Mouse (Mus musculus) liver, adult 2 months (tissue): ENCODE measurements around the gene Oas1c. TPM values are rescaled to one million over a fixed set of nuclear protein-coding genes. Genes with fewer than 3 reads are reported as not detected.

Source experiments
- DNase-seq: peaks from one replicate; pipeline ENCODE4 v3.0.0-alpha.2; 2011; ENCODE audit warnings: low read depth, low spot score; ENCODE audit errors: extremely low read depth
- H3K27ac ChIP-seq: fragments of 200-500 bp; replicated peaks from 2 replicates; pipeline ENCODE4 v1.5.1; 2012; ENCODE audit warnings: low read depth, mild to moderate bottlenecking, control low read depth, inconsistent platforms, low read length; ENCODE audit not compliant: insufficient read depth
- H3K27me3 ChIP-seq: fragments of 200-500 bp; 2 replicates; pipeline ENCODE4 v1.6.1; 2012; ENCODE audit warnings: mild to moderate bottlenecking, moderate library complexity, low read length, inconsistent platforms; ENCODE audit not compliant: control insufficient read depth, insufficient read depth
- H3K36me3 ChIP-seq: fragments of 200-500 bp; 2 replicates; pipeline ENCODE4 v1.6.1; 2012; ENCODE audit warnings: low read length, inconsistent platforms; ENCODE audit not compliant: control insufficient read depth, insufficient read depth
- H3K4me1 ChIP-seq: fragments of 200-500 bp; 2 replicates; pipeline ENCODE4 v1.6.1; 2011; ENCODE audit warnings: low read length; ENCODE audit not compliant: control insufficient read depth, insufficient read depth
- H3K4me3 ChIP-seq: fragments of 200-500 bp; 2 replicates; pipeline ENCODE4 v1.5.1; 2011; ENCODE audit warnings: low read depth, mild to moderate bottlenecking, control low read depth, low read length, moderate library complexity; ENCODE audit not compliant: insufficient read depth
- H3K79me2 ChIP-seq: fragments of 200-500 bp; 2 replicates; pipeline ENCODE4 v1.6.1; 2012; ENCODE audit warnings: inconsistent platforms, mild to moderate bottlenecking, low read length, moderate library complexity; ENCODE audit not compliant: control insufficient read depth, insufficient read depth
- H3K9ac ChIP-seq: fragments of 200-500 bp; 2 replicates; pipeline ENCODE4 v1.6.1; 2012; ENCODE audit warnings: low read depth, mild to moderate bottlenecking, control low read depth, inconsistent platforms, low read length
- CTCF ChIP-seq: fragments of 200-500 bp; IDR thresholded peaks from 2 replicates; pipeline ENCODE4 v1.5.1; 2011; ENCODE audit warnings: low read depth, low read length, control low read depth
- POLR2A ChIP-seq: fragments of 200-500 bp; IDR thresholded peaks from 2 replicates; pipeline ENCODE4 v1.6.1; 2011; ENCODE audit warnings: low read length, control low read depth; ENCODE audit not compliant: insufficient read depth; ENCODE audit errors: extremely low read depth
- WGBS: fragments of 180-500 bp; shearing (Covaris S2); methylation state at CpG from one replicate; pipeline ENCODE4 v1.1.7; 2018; 5-methylcytosine and 5-hydroxymethylcytosine counted together
- polyA plus RNA-seq: library from polyadenylated mRNA; depleted of rRNA; stranded (reverse); fragments of >200 nt; gene quantifications from 2 replicates; pipeline ENCODE4 v1.2.3, GENCODE M21; 2012
- total RNA-seq: library from RNA; depleted of rRNA; stranded (reverse); fragments of >200 nt; gene quantifications from 2 replicates; pipeline ENCODE4 v1.2.3, GENCODE M21; 2014

Gene Oas1c
- total and polyA plus RNA-seq, 2 experiments, result 1.5 to 1.6 TPM

- H3K79me2 ChIP-seq, result no peaks in the 10 kb centered on the region
Measured at GRCm38 (mm10) chr5:120836731-120837585, 24.6 kb upstream of the Oas1c start.

GRCm38 (mm10) chr5:120833335-120834280 is 21.3 kb upstream of the Oas1c start:
- 20% methylated on average over 17 of the region's 17 CpGs for WGBS
- H3K27ac ChIP-seq, result no peak overlapping the region

More at GRCm38 (mm10) chr5:120836731-120837585, 24.6 kb upstream of the Oas1c start:
- Histone ChIP-seq H3K4me1 (no peaks in the 10 kb centered on the region), H3K27me3 (peaks cover 2% of the 10 kb centered on the region; the same call in 1 of the 2 replicates), H3K27ac (no peak overlapping the region), H3K36me3 (no peaks in the 10 kb centered on the region), H3K4me3 (no peak overlapping the region), H3K9ac (no peak overlapping the region)
- WGBS, result 12% methylated on average over 8 of the region's 8 CpGs
- TF ChIP-seq CTCF, result peak; percentile 67
- no peak for TF ChIP-seq POLR2A
- peak; percentile 29 for DNase-seq

GRCm38 (mm10) chr5:120831031-120831430 is 18.7 kb upstream of the Oas1c start:
- H3K4me3 ChIP-seq, result no peak overlapping the region
- H3K27ac ChIP-seq, result no peak overlapping the region
- 76% methylated on average over 4 of the region's 4 CpGs for WGBS
- no peaks in the 10 kb centered on the region for H3K4me1 ChIP-seq
- H3K9ac ChIP-seq, result no peak overlapping the region
- no peak for TF ChIP-seq CTCF
- TF ChIP-seq POLR2A, result no peak
- H3K27me3 ChIP-seq, result no peaks in the 10 kb centered on the region; the same call in 1 of the 2 replicates
- no peaks in the 10 kb centered on the region for H3K36me3 ChIP-seq
- no peaks in the 10 kb centered on the region for H3K79me2 ChIP-seq
- DNase-seq, result no peak

More at GRCm38 (mm10) chr5:120833335-120834280, 21.3 kb upstream of the Oas1c start:
- no peak overlapping the region for H3K9ac ChIP-seq
- no peaks in the 10 kb centered on the region for H3K4me1 ChIP-seq
- H3K36me3 ChIP-seq, result no peaks in the 10 kb centered on the region
- TF ChIP-seq CTCF (no peak), POLR2A (no peak)
- no peaks in the 10 kb centered on the region; the same call in 1 of the 2 replicates for H3K27me3 ChIP-seq
- no peak for DNase-seq
- no peak overlapping the region for H3K4me3 ChIP-seq
- no peaks in the 10 kb centered on the region for H3K79me2 ChIP-seq

GRCm38 (mm10) chr5:120818999-120819398 is 6.7 kb upstream of the Oas1c start:
- no peak overlapping the region for H3K27ac ChIP-seq
- TF ChIP-seq POLR2A (no peak), CTCF (no peak)
- peaks cover 2% of the 10 kb centered on the region; the same call in 1 of the 2 replicates for H3K79me2 ChIP-seq
- H3K36me3 ChIP-seq, result no peaks in the 10 kb centered on the region
- no peak for DNase-seq
- H3K27me3 ChIP-seq, result no peaks in the 10 kb centered on the region
- no peak overlapping the region for H3K4me3 ChIP-seq
- no peaks in the 10 kb centered on the region for H3K4me1 ChIP-seq
- H3K9ac ChIP-seq, result no peak overlapping the region

GRCm38 (mm10) chr5:120815949-120816348 is 3.6 kb upstream of the Oas1c start:
- H3K4me1 ChIP-seq, result peaks cover 5% of the 10 kb centered on the region; the same call in 1 of the 2 replicates
- peak; percentile 26 for DNase-seq
- no peak overlapping the region for H3K9ac ChIP-seq
- no peaks in the 10 kb centered on the region for H3K36me3 ChIP-seq
- H3K79me2 ChIP-seq, result peaks cover 9% of the 10 kb centered on the region; the same call in 1 of the 2 replicates
- H3K4me3 ChIP-seq, result no peak overlapping the region
- no peak overlapping the region for H3K27ac ChIP-seq
- no peak for TF ChIP-seq POLR2A
- TF ChIP-seq CTCF, result peak; percentile 58
- H3K27me3 ChIP-seq, result no peaks in the 10 kb centered on the region
- WGBS, result 69% methylated on average over 3 of the region's 3 CpGs
